Mouse (Mus musculus): ENCODE measurements around the gene 4930544D05Rik. TPM values are rescaled to one million over a fixed set of nuclear protein-coding genes. Genes with fewer than 3 reads are reported as not detected.

The 4930544D05Rik gene
- total RNA-seq, 1 experiment: 0.45 TPM

- no peak for TF ChIP-seq CHD2 (IDR thresholded peaks at IDR 0.05; ENCODE audit: low read depth, low read length)
- no peak for TF ChIP-seq ZC3H11A (IDR thresholded peaks at IDR 0.05; ENCODE audit: borderline replicate concordance, low read depth, low read length)
- TF ChIP-seq MAFK (IDR thresholded peaks at IDR 0.05; ENCODE audit: insufficient read depth, low read depth, low read length): no peak
- TF ChIP-seq HCFC1 (IDR thresholded peaks at IDR 0.05; ENCODE audit: borderline replicate concordance, insufficient read depth, low read length): no peak
- TF ChIP-seq ZNF384 (IDR thresholded peaks at IDR 0.05; ENCODE audit: low read depth, low read length): no peak
- in situ Hi-C loops (cut with MboI; ENCODE audit: low sequenced_read_pairs in 2 of 2, unreplicated experiment in 2 of 2): loop anchor here in 1 of 2 experiments (5.0 kb wide), 1 partner anchor 92 kb away; the partner anchor contains the start of gene Psmb6
- Histone ChIP-seq H3K27ac (ENCODE audit: insufficient read depth, low read depth, low read length, poor library complexity, severe bottlenecking) (no peak within 1 kb of the TSS), H3K9me3 (ENCODE audit: control insufficient read depth, insufficient read depth, low read depth, low read length) (no peaks in the 10 kb centered on the region), H3K9ac (ENCODE audit: insufficient read depth, low read depth, low read length, poor library complexity, severe bottlenecking) (no peak within 1 kb of the TSS), H3K36me3 (ENCODE audit: control insufficient read depth, insufficient read depth, low read length, poor library complexity, severe bottlenecking) (no peaks in the 10 kb centered on the region), H3K4me3 (ENCODE audit: insufficient read depth in 1 of 2, low read depth in 1 of 2, low read length in 2 of 2, poor library complexity in 1 of 2, severe bottlenecking in 1 of 2) (no peak within 1 kb of the TSS), H3K4me1 (ENCODE audit: control insufficient read depth in 2 of 2, insufficient read depth in 2 of 2, low read length in 2 of 2, poor library complexity in 1 of 2) (peaks cover 0 to 12% of the 10 kb centered on the region in 2 experiments; a peak in 2 of 4 replicates)
- DNase-seq (ENCODE audit: low read depth, low spot score): no peak
Observed at GRCm38 (mm10) chr11:70619101-70619500, 3.5 kb downstream of the 4930544D05Rik start, which contains the start of gene Chrne. Gene Chrne, minus strand, starts transcription at chr11:70619216.

GRCm38 (mm10) chr11:70621972-70622814 is 6.5 kb downstream of the 4930544D05Rik start:
- no peak for DNase-seq (ENCODE audit: low read depth, low spot score)
- Histone ChIP-seq H3K36me3 (ENCODE audit: control insufficient read depth, insufficient read depth, low read length, poor library complexity, severe bottlenecking) (no peaks in the 10 kb centered on the region), H3K9me3 (ENCODE audit: control insufficient read depth, insufficient read depth, low read depth, low read length) (no peaks in the 10 kb centered on the region), H3K4me1 (ENCODE audit: control insufficient read depth in 2 of 2, insufficient read depth in 2 of 2, low read length in 2 of 2, poor library complexity in 1 of 2) (peaks cover 4 to 20% of the 10 kb centered on the region in 2 experiments; a peak in 2 of 4 replicates), H3K9ac (ENCODE audit: insufficient read depth, low read depth, low read length, poor library complexity, severe bottlenecking) (no peak overlapping the region; the same call in 1 of the 2 replicates), H3K4me3 (ENCODE audit: insufficient read depth in 1 of 2, low read depth in 1 of 2, low read length in 2 of 2, poor library complexity in 1 of 2, severe bottlenecking in 1 of 2) (no peak overlapping the region), H3K27ac (ENCODE audit: insufficient read depth, low read depth, low read length, poor library complexity, severe bottlenecking) (no peak overlapping the region)
- no peak for TF ChIP-seq MAFK (IDR thresholded peaks at IDR 0.05; ENCODE audit: insufficient read depth, low read depth, low read length)
- TF ChIP-seq ZNF384 (IDR thresholded peaks at IDR 0.05; ENCODE audit: low read depth, low read length): no peak
- TF ChIP-seq HCFC1 (IDR thresholded peaks at IDR 0.05; ENCODE audit: borderline replicate concordance, insufficient read depth, low read length): no peak
- no peak for TF ChIP-seq ZC3H11A (IDR thresholded peaks at IDR 0.05; ENCODE audit: borderline replicate concordance, low read depth, low read length)
- TF ChIP-seq CHD2 (IDR thresholded peaks at IDR 0.05; ENCODE audit: low read depth, low read length): no peak
- in situ Hi-C loops (cut with MboI; ENCODE audit: low sequenced_read_pairs in 2 of 2, unreplicated experiment in 2 of 2): loop anchor here in 1 of 2 experiments (10.0 kb wide), 1 partner anchor 133 kb away; no protein-coding TSS in a partner anchor

GRCm38 (mm10) chr11:70623053-70623742 is 7.5 kb downstream of the 4930544D05Rik start:
- no peak for DNase-seq (ENCODE audit: low read depth, low spot score)

DNA sequence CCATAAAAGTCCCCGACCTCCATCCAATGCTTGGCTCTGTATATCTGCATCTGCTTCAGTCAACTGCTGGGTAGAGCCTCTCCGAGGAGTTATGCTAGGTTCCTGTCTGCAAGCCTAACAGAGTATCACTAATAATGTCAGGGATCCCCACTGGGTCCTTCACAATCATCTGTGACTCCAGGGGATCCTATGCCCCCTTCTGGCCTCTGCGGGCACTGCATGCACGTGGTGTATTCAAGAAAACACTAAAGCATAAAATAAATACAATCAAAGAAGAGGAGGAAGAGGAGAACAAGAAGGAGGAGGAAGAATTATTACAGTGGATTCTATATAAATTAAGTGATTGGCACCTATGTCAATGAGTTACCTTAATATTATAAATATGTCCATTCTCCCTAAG is 9.8 kb downstream of the 4930544D05Rik start:
- Histone ChIP-seq H3K4me1 (ENCODE audit: control insufficient read depth in 2 of 2, insufficient read depth in 2 of 2, low read length in 2 of 2, poor library complexity in 1 of 2) (peaks cover 4 to 19% of the 10 kb centered on the region in 2 experiments; a peak in 2 of 4 replicates), H3K27ac (ENCODE audit: insufficient read depth, low read depth, low read length, poor library complexity, severe bottlenecking) (no peak overlapping the region), H3K36me3 (ENCODE audit: control insufficient read depth, insufficient read depth, low read length, poor library complexity, severe bottlenecking) (no peaks in the 10 kb centered on the region), H3K4me3 (ENCODE audit: insufficient read depth in 1 of 2, low read depth in 1 of 2, low read length in 2 of 2, poor library complexity in 1 of 2, severe bottlenecking in 1 of 2) (no peak overlapping the region), H3K9me3 (ENCODE audit: control insufficient read depth, insufficient read depth, low read depth, low read length) (no peaks in the 10 kb centered on the region), H3K9ac (ENCODE audit: insufficient read depth, low read depth, low read length, poor library complexity, severe bottlenecking) (0 out of 2 replicates have a peak overlapping the region, but pooled peaks have one; percentile 15)
- DNase-seq (ENCODE audit: low read depth, low spot score): no peak
- in situ Hi-C loops (cut with MboI; ENCODE audit: low sequenced_read_pairs in 2 of 2, unreplicated experiment in 2 of 2): loop anchor here in 1 of 2 experiments (10.0 kb wide), 1 partner anchor 129 kb away; no protein-coding TSS in a partner anchor
- TF ChIP-seq MAFK (IDR thresholded peaks at IDR 0.05; ENCODE audit: insufficient read depth, low read depth, low read length) (no peak), CHD2 (IDR thresholded peaks at IDR 0.05; ENCODE audit: low read depth, low read length) (no peak), HCFC1 (IDR thresholded peaks at IDR 0.05; ENCODE audit: borderline replicate concordance, insufficient read depth, low read length) (no peak), ZNF384 (IDR thresholded peaks at IDR 0.05; ENCODE audit: low read depth, low read length) (no peak), ZC3H11A (IDR thresholded peaks at IDR 0.05; ENCODE audit: borderline replicate concordance, low read depth, low read length) (no peak)

More at GRCm38 (mm10) chr11:70623053-70623742, 7.5 kb downstream of the 4930544D05Rik start:
- peaks cover 4 to 19% of the 10 kb centered on the region in 2 experiments; a peak in 2 of 4 replicates for H3K4me1 ChIP-seq (ENCODE audit: control insufficient read depth in 2 of 2, insufficient read depth in 2 of 2, low read length in 2 of 2, poor library complexity in 1 of 2)
- in situ Hi-C loops (cut with MboI; ENCODE audit: low sequenced_read_pairs in 2 of 2, unreplicated experiment in 2 of 2): loop anchor here in 1 of 2 experiments (10.0 kb wide), 1 partner anchor 132 kb away; no protein-coding TSS in a partner anchor
- no peak overlapping the region for H3K4me3 ChIP-seq (ENCODE audit: insufficient read depth in 1 of 2, low read depth in 1 of 2, low read length in 2 of 2, poor library complexity in 1 of 2, severe bottlenecking in 1 of 2)
- H3K27ac ChIP-seq (ENCODE audit: insufficient read depth, low read depth, low read length, poor library complexity, severe bottlenecking): no peak overlapping the region
- no peaks in the 10 kb centered on the region for H3K9me3 ChIP-seq (ENCODE audit: control insufficient read depth, insufficient read depth, low read depth, low read length)
- TF ChIP-seq ZNF384 (IDR thresholded peaks at IDR 0.05; ENCODE audit: low read depth, low read length): no peak
- no peak for TF ChIP-seq CHD2 (IDR thresholded peaks at IDR 0.05; ENCODE audit: low read depth, low read length)
- no peak for TF ChIP-seq HCFC1 (IDR thresholded peaks at IDR 0.05; ENCODE audit: borderline replicate concordance, insufficient read depth, low read length)
- peak; percentile 53; the same call in 1 of the 2 replicates for TF ChIP-seq ZC3H11A (IDR thresholded peaks at IDR 0.05; ENCODE audit: borderline replicate concordance, low read depth, low read length)
- no peak for TF ChIP-seq MAFK (IDR thresholded peaks at IDR 0.05; ENCODE audit: insufficient read depth, low read depth, low read length)
- H3K36me3 ChIP-seq (ENCODE audit: control insufficient read depth, insufficient read depth, low read length, poor library complexity, severe bottlenecking): no peaks in the 10 kb centered on the region
- H3K9ac ChIP-seq (ENCODE audit: insufficient read depth, low read depth, low read length, poor library complexity, severe bottlenecking): no peak overlapping the region; the same call in 1 of the 2 replicates

Measured in ES-E14 (cell line).